Mouse (Mus musculus) small intestine, adult 2 months (tissue): Measurements from ENCODE around the gene Olfr700. TPM values are rescaled to one million over a fixed set of nuclear protein-coding genes. Genes with fewer than 3 reads are reported as not detected.
"Not testable (repeated sequence)": the region's sequence is repeated elsewhere in the genome, so short reads cannot be mapped to it uniquely, and the experiment has no call there.

Experiments used
- H3K27ac ChIP-seq: fragments of 200-500 bp; 2 replicates; pipeline ENCODE4 v1.5.1; 2012; ENCODE audit warnings: low read depth, low read length, control low read depth, inconsistent platforms; ENCODE audit not compliant: insufficient read depth
- H3K27me3 ChIP-seq: fragments of 200-500 bp; 2 replicates; pipeline ENCODE4 v1.6.1; 2012; ENCODE audit warnings: mild to moderate bottlenecking, moderate library complexity, low read length, inconsistent platforms; ENCODE audit not compliant: control insufficient read depth, insufficient read depth
- H3K36me3 ChIP-seq: fragments of 200-500 bp; 2 replicates; pipeline ENCODE4 v1.6.1; 2012; ENCODE audit warnings: mild to moderate bottlenecking, low read length, control low read depth, inconsistent platforms; ENCODE audit not compliant: control insufficient read depth, insufficient read depth
- H3K4me1 ChIP-seq: fragments of 200-500 bp; 2 replicates; pipeline ENCODE4 v1.6.1; 2012; ENCODE audit warnings: low read length, inconsistent platforms, mixed read lengths; ENCODE audit not compliant: control insufficient read depth, insufficient read depth, insufficient read length
- H3K4me3 ChIP-seq: fragments of 200-500 bp; 2 replicates; pipeline ENCODE4 v1.5.1; 2012; ENCODE audit warnings: low read depth, mild to moderate bottlenecking, control low read depth, inconsistent platforms, low read length, moderate library complexity
- CTCF ChIP-seq: fragments of 200-500 bp; IDR thresholded peaks from 2 replicates; pipeline ENCODE4 v1.5.1; 2012; ENCODE audit warnings: low read depth, mild to moderate bottlenecking, control low read depth, inconsistent platforms, low read length, moderate library complexity, mixed read lengths; ENCODE audit not compliant: insufficient replicate concordance, insufficient read length; ENCODE audit errors: extremely low read depth
- POLR2A ChIP-seq: fragments of 200-500 bp; IDR thresholded peaks from 2 replicates; pipeline ENCODE4 v1.6.1; 2012; ENCODE audit warnings: low read depth, mild to moderate bottlenecking, control low read depth, inconsistent platforms, low read length, moderate library complexity
- WGBS: fragments of 180-500 bp; shearing (Covaris S2); methylation state at CpG from one replicate; pipeline ENCODE4 v1.1.7; 2018; 5-methylcytosine and 5-hydroxymethylcytosine counted together
- polyA plus RNA-seq: library from polyadenylated mRNA; depleted of rRNA; stranded (reverse); fragments of >200 nt; gene quantifications from 2 replicates; pipeline ENCODE4 v1.2.3, GENCODE M21; 2012; rRNA removed

The Olfr700 gene
- not detected in 2 replicates for polyA plus RNA-seq

DNA sequence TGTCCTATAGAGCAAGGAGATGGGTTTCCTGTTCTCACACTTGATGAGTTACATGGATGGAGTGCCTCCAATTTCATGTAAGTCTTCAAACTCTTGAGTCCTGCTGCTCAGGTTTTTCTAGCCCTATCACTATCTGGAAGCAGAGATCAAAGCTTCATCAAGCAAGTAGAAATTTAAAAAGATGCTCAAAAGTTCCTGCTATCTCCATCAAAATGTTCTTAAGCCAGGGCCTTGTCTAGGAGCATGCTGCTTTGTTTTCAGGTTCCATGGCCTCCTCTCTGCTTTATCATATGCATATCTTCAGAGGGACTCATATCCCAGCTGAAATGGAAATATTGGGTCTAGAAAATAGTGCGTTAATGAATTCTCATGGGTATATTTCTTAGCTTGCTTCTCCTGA is at the start of gene Olfr700:
Gene Olfr700 (minus strand): TSS at position 101 of the 400 bp plus-strand sequence.
- H3K27me3 ChIP-seq = no peaks in the 10 kb centered on the region
- H3K4me3 ChIP-seq = no peak within 1 kb of the TSS
- no peaks in the 10 kb centered on the region for H3K36me3 ChIP-seq
- no peaks in the 10 kb centered on the region for H3K4me1 ChIP-seq
- H3K27ac ChIP-seq = no peak within 1 kb of the TSS
- TF ChIP-seq POLR2A (no peak), CTCF (no peak)
- 87% methylated on average over 1 of the region's 1 CpGs for WGBS

DNA sequence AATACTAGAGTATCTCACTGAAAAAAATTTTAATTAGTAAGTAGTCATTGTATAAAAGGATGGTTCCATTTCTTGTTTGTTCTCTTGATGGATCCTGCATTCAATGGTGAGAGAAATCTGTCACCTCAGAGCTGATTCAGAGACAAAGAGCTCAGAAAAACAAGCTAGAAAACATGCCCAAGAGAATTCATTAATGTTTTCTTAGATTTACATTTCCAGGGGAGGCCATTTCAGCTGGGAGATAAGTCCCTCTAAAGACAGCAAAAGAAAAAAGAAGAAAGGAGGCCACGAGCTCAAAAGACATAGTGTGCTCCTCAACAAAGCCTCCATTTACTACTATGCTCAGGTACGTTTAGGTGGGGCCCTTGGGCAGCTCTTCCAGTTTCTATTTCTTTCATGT is 34.4 kb upstream of the Olfr700 start, which contains the start of gene Olfr703:
Gene Olfr703 (plus strand): TSS at position 301 of the 400 bp plus-strand sequence.
- no peak within 1 kb of the TSS for H3K27ac ChIP-seq
- 21% methylated on average over 2 of the region's 2 CpGs for WGBS
- no peak for TF ChIP-seq POLR2A
- TF ChIP-seq CTCF = no peak
- H3K4me3 ChIP-seq = no peak within 1 kb of the TSS
- no peaks in the 10 kb centered on the region for H3K27me3 ChIP-seq
- H3K36me3 ChIP-seq = no peaks in the 10 kb centered on the region
- H3K4me1 ChIP-seq = no peaks in the 10 kb centered on the region

DNA sequence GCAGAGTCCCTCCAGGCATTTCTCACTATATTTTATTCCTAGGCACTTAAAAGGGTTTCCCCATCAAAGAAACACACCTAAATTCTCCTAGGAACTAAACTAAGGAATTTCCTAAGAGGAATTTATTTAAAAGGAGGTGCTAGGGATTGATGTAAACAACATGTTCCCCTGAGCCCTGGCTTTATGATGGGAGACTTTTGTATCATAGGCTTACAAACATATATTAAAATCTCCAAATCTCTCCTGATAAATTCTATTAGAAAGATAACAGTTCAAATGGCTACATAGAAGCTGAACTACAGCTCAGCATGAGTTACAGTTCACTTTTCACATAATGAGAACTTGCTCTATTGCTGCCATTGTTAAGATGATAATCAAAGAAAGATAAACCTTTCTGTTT is 25.2 kb upstream of the Olfr700 start, which contains the start of gene Olfr702:
Gene Olfr702 (minus strand): TSS at position 101 of the 400 bp plus-strand sequence.
- H3K4me3 ChIP-seq = no peak within 1 kb of the TSS
- no peaks in the 10 kb centered on the region for H3K36me3 ChIP-seq
- H3K27ac ChIP-seq = no peak within 1 kb of the TSS
- no peaks in the 10 kb centered on the region for H3K27me3 ChIP-seq
- H3K4me1 ChIP-seq = no peaks in the 10 kb centered on the region
- TF ChIP-seq CTCF (no peak), POLR2A (no peak)

DNA sequence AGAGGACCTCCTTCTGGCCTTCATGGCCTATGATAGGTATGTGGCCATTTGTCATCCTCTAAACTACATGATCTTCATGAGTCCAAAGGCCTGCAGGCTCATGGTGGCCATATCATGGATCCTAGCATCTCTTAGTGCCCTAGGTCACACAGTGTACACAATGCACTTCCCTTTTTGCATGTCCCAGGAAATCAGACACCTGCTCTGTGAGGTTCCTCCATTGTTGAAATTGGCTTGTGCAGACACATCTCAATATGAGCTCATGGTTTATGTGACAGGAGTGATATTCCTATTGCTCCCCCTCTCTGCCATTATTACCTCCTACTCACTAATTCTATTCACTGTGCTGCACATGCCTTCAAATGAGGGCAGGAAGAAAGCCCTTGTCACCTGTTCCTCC is 9.8 kb upstream of the Olfr700 start:
- H3K4me1 ChIP-seq = no peaks in the 10 kb centered on the region
- TF ChIP-seq POLR2A = no peak
- TF ChIP-seq CTCF = no peak
- no peak overlapping the region for H3K4me3 ChIP-seq
- H3K27me3 ChIP-seq = no peaks in the 10 kb centered on the region
- no peaks in the 10 kb centered on the region for H3K36me3 ChIP-seq
- H3K27ac ChIP-seq = no peak overlapping the region

DNA sequence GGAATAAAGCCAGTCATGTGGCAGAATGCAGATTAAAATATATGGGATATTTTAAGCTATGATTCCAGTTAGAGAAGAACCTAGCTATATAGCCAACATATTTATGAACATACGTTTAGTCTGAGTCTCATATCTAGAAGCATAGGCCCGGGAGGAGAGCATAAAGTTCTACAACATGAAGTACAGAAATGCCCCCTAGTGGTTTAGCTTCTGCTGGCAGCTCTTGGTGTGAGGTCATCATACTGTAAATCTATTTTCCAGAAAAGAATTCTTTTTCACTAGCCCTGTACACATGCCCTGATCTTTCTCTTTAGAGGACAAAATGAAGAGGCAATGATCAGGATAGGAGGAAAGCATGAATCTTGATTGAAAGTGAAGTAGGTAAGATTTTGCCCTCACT is 7.1 kb upstream of the Olfr700 start:
- Histone ChIP-seq H3K36me3 (no peaks in the 10 kb centered on the region), H3K27me3 (no peaks in the 10 kb centered on the region), H3K4me3 (no peak overlapping the region), H3K4me1 (no peaks in the 10 kb centered on the region), H3K27ac (no peak overlapping the region)
- WGBS = 12% methylated on average over 2 of the region's 2 CpGs
- TF ChIP-seq CTCF (no peak), POLR2A (no peak)

DNA sequence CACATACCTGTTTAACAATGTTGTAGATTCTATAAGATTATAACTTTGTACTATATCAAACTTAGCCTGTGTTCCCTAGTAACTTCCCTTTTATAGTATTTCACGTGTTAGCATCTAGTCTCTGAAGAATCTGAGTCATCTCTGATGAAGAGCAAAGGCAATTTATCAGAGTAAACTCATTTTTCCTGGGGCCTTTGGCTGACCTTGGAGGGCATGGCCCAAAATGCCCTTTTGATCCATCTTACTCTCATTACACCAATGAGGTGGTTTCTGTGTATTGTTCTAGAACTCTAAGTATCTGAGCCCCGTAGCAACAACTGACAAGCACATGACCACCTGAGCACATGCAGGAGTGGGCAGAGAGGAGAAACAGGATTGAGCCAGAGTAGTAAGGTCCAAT is 5.2 kb upstream of the Olfr700 start, which contains the start of gene Olfr701:
Gene Olfr701 (plus strand): TSS at position 301 of the 400 bp plus-strand sequence.
- Histone ChIP-seq H3K27me3 (no peaks in the 10 kb centered on the region), H3K4me1 (no peaks in the 10 kb centered on the region), H3K27ac (no peak within 1 kb of the TSS), H3K4me3 (no peak within 1 kb of the TSS), H3K36me3 (no peaks in the 10 kb centered on the region)
- no peak for TF ChIP-seq CTCF
- no peak for TF ChIP-seq POLR2A
- WGBS = 37% methylated on average over 2 of the region's 2 CpGs

DNA sequence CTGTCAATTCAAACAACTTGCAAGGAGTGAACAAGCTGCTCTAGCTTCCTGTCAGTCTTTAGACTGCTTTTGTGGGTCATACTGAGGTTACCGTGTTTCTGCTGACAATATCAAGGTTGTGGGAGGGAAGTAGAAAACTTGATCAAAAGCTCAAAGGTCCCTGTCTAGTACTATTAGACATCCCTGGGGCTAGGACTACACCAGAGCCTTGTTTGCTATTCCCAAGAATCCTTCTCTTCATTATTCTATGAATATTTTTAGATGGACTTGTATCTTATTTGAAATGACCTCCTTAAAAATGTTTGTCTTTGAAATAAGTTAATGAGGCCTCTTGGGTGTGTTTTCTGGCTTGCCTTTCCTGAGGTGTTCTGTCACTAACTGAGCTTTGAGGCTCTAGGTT is 15.5 kb downstream of the Olfr700 start, which contains the start of gene Olfr699:
Gene Olfr699 (minus strand): TSS at position 101 of the 400 bp plus-strand sequence.
- H3K27ac ChIP-seq = no peak within 1 kb of the TSS
- H3K4me3 ChIP-seq = no peak within 1 kb of the TSS
- TF ChIP-seq POLR2A = no peak
- TF ChIP-seq CTCF = no peak
- H3K27me3 ChIP-seq = no peaks in the 10 kb centered on the region
- no peaks in the 10 kb centered on the region for H3K36me3 ChIP-seq
- no peaks in the 10 kb centered on the region for H3K4me1 ChIP-seq
- WGBS = 51% methylated on average over 1 of the region's 1 CpGs

DNA sequence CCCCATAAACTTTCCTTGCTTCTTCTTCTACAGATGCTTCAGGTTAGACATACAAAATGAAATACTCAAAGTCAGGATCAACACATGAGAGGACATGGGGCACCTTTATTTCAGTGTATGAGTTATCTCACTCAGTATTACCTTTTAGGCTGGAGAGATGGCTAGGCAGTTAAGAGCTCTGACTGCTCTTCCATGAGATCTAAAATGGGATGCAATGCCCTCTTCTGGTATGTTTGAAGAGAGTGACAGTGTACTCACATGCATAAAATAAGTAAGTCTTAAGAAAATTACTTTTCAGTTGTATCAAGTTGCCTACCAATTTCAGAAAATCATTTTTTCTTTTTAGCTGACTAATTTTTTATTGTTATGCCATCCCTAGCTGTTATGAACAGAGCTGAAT is 20.3 kb downstream of the Olfr700 start:
- Histone ChIP-seq H3K27me3 (no peaks in the 10 kb centered on the region), H3K27ac (no peak overlapping the region), H3K4me1 (no peaks in the 10 kb centered on the region), H3K4me3 (no peak overlapping the region), H3K36me3 (no peaks in the 10 kb centered on the region)
- TF ChIP-seq POLR2A (no peak), CTCF (no peak)

DNA sequence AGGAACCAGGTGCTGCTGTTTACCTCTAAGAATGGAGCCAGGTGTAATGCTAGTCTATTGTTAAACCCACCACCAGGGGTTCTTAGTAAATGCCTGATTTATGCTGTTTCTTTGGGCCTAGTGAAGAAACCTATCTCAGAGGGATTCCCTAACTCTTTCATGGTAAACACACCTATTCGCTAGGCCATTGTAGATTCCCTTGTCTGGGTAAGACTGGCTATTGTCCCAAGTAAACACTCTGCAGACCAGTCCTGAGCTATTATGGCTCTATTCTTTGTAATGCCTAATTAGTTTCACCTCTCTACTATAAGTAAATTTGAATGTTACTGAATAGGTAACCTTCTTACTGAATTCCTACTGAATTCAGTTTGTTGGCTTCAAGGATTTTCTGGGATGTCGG is 47.6 kb downstream of the Olfr700 start:
- H3K4me3 ChIP-seq, H3K36me3 ChIP-seq, H3K27me3 ChIP-seq, H3K4me1 ChIP-seq, H3K27ac ChIP-seq: not testable (repeated sequence)
- WGBS = 94% methylated on average over 2 of the region's 2 CpGs
